Mouse (Mus musculus) liver, postnatal 0 days (tissue): ENCODE data around the gene Rcan2.

ENCODE experiments used
- CTCF ChIP-seq: sonication (generic); IDR thresholded peaks from 2 replicates; pipeline ENCODE4 v1.5.1; 2016; ENCODE audit warnings: antibody characterized with exemption, low read depth
- EP300 ChIP-seq: IDR thresholded peaks from 2 replicates; pipeline ENCODE4 v1.6.1; 2016; ENCODE audit warnings: antibody characterized with exemption, low read depth, mild to moderate bottlenecking

DNA sequence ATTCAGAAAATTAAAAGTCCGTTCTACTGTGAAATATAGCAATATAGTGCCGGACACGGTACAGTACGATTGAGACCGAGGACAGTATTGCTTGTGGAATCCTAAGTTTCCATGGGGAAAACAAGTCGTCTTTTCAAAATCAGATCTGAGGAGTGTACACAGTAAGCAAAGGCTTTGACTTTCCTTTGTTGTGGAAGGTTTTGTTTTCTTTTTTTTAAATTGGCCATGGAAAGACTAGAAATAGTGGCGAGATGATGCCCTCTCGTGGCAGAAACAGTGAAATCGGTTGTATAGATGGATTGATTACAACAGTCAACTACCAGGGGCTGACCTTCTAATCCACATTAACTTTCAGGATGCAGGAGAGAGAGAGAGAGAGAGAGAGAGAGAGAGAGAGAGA lies 237.5 kb downstream of the Rcan2 start:
- TF ChIP-seq CTCF (peak; percentile 53), EP300 (no peak)
